Mouse (Mus musculus) brain, embryonic 14.5 days (tissue): ENCODE results near the gene Gm17268.

Source experiments
- CTCF ChIP-seq: fragments of 200-500 bp; IDR thresholded peaks from 2 replicates; pipeline ENCODE4 v1.5.1; 2012; ENCODE audit warnings: inconsistent platforms, mild to moderate bottlenecking, moderate library complexity, borderline replicate concordance; ENCODE audit not compliant: insufficient read depth, insufficient read length; ENCODE audit errors: extremely low read depth
- POLR2A ChIP-seq: fragments of 200-500 bp; IDR thresholded peaks from 2 replicates; pipeline ENCODE4 v1.6.1; 2012; ENCODE audit warnings: mild to moderate bottlenecking, inconsistent platforms, borderline replicate concordance; ENCODE audit not compliant: poor library complexity, insufficient read depth, insufficient read length, severe bottlenecking; ENCODE audit errors: extremely low read depth

DNA sequence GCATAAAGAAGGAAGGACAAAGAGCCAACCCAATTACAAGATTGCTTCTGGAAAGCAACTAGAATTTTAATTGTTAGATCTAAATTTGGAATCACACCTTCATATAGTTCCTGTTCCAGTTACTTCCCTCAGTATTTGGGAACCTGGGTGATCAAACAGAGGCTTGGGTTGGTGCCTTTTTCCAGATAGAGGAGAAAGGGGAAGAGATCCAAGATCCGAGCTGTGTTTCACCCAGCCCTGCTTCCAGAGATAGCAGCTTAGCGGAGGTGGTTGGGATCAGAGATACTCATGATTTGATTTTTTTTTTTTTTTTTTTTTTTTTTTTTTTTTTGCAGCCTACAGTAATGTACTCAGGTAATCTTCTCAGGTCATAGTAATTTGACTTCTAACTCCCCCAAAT lies 2.5 kb downstream of the Gm17268 start:
- TF ChIP-seq CTCF (no peak), POLR2A (no peak)
